Mouse (Mus musculus) kidney, adult 2 months (tissue): Measurements from ENCODE around the gene Pou3f1.

ENCODE experiments used
- CTCF ChIP-seq: fragments of 200-500 bp; conservative IDR thresholded peaks from 2 replicates; pipeline ENCODE4 v1.5.1; 2011; ENCODE audit warnings: low read depth, mild to moderate bottlenecking, control low read depth, low read length, moderate library complexity, mixed read lengths; ENCODE audit not compliant: insufficient read depth, insufficient read length
- POLR2A ChIP-seq: fragments of 200-500 bp; IDR thresholded peaks from one replicate; pipeline ENCODE4 v1.6.1; 2011; ENCODE audit warnings: low read depth, low read length, control low read depth

GRCm38 (mm10) chr4:124701052-124701845 is 44.6 kb downstream of the Pou3f1 start:
- TF ChIP-seq CTCF (no peak), POLR2A (no peak)
